Mouse (Mus musculus): ENCODE measurements around the gene Deaf1.

The Deaf1 gene

GRCm38 (mm10) chr7:141297926-141298650 lies 29.4 kb downstream of the Deaf1 start:
- Histone ChIP-seq H3K36me3 (ENCODE audit: insufficient read depth, low read length) (peaks cover 68% of the 10 kb centered on the region), H3K27me3 (ENCODE audit: insufficient read depth, low read length) (peaks cover 33% of the 10 kb centered on the region), H3K4me3 (replicated peaks; ENCODE audit: low read length) (no peak overlapping the region), H3K9me3 (ENCODE audit: low read length) (no peaks in the 10 kb centered on the region), H3K4me1 (replicated peaks; ENCODE audit: low read depth, low read length) (peaks cover 20% of the 10 kb centered on the region)
- no peak for TF ChIP-seq NANOG (IDR thresholded peaks at IDR 0.05; ENCODE audit: borderline replicate concordance, low read length)
- TF ChIP-seq POU5F1 (IDR thresholded peaks at IDR 0.05; ENCODE audit: borderline replicate concordance, low read length) = no peak
- no peak for TF ChIP-seq CTCF (conservative IDR thresholded peaks at IDR 0.05; ENCODE audit: low read length)

- H3K27me3 ChIP-seq (ENCODE audit: insufficient read depth, low read length) = peaks cover 66% of the 10 kb centered on the region
Observed at GRCm38 (mm10) chr7:141294479-141294878, 33.0 kb downstream of the Deaf1 start.

GRCm38 (mm10) chr7:141293852-141294471 lies 33.5 kb downstream of the Deaf1 start:
- peaks cover 26% of the 10 kb centered on the region for H3K36me3 ChIP-seq (ENCODE audit: insufficient read depth, low read length)
- peaks cover 66% of the 10 kb centered on the region for H3K27me3 ChIP-seq (ENCODE audit: insufficient read depth, low read length)
- H3K9me3 ChIP-seq (ENCODE audit: low read length) = no peaks in the 10 kb centered on the region
- peak overlapping the region; percentile 73 for H3K4me3 ChIP-seq (replicated peaks; ENCODE audit: low read length)
- TF ChIP-seq NANOG (IDR thresholded peaks at IDR 0.05; ENCODE audit: borderline replicate concordance, low read length) (no peak), POU5F1 (IDR thresholded peaks at IDR 0.05; ENCODE audit: borderline replicate concordance, low read length) (no peak), CTCF (conservative IDR thresholded peaks at IDR 0.05; ENCODE audit: low read length) (no peak)
- H3K4me1 ChIP-seq (replicated peaks; ENCODE audit: low read depth, low read length) = peaks cover 34% of the 10 kb centered on the region

More at GRCm38 (mm10) chr7:141294479-141294878, 33.0 kb downstream of the Deaf1 start:
- peak overlapping the region; percentile 73 for H3K4me3 ChIP-seq (replicated peaks; ENCODE audit: low read length)
- H3K36me3 ChIP-seq (ENCODE audit: insufficient read depth, low read length) = peaks cover 32% of the 10 kb centered on the region
- TF ChIP-seq NANOG (IDR thresholded peaks at IDR 0.05; ENCODE audit: borderline replicate concordance, low read length) (no peak), CTCF (conservative IDR thresholded peaks at IDR 0.05; ENCODE audit: low read length) (no peak), POU5F1 (IDR thresholded peaks at IDR 0.05; ENCODE audit: borderline replicate concordance, low read length) (no peak)
- no peaks in the 10 kb centered on the region for H3K9me3 ChIP-seq (ENCODE audit: low read length)
- H3K4me1 ChIP-seq (replicated peaks; ENCODE audit: low read depth, low read length) = peaks cover 34% of the 10 kb centered on the region

- H3K9me3 ChIP-seq (ENCODE audit: low read length) = no peaks in the 10 kb centered on the region
- H3K36me3 ChIP-seq (ENCODE audit: insufficient read depth, low read length) = peaks cover 18% of the 10 kb centered on the region
- H3K4me1 ChIP-seq (replicated peaks; ENCODE audit: low read depth, low read length) = peaks cover 45% of the 10 kb centered on the region
- TF ChIP-seq NANOG (IDR thresholded peaks at IDR 0.05; ENCODE audit: borderline replicate concordance, low read length) (no peak), CTCF (conservative IDR thresholded peaks at IDR 0.05; ENCODE audit: low read length) (no peak), POU5F1 (IDR thresholded peaks at IDR 0.05; ENCODE audit: borderline replicate concordance, low read length) (no peak)
- H3K4me3 ChIP-seq (replicated peaks; ENCODE audit: low read length) = peak overlapping the region; percentile 72
- peaks cover 66% of the 10 kb centered on the region for H3K27me3 ChIP-seq (ENCODE audit: insufficient read depth, low read length)
Observed at GRCm38 (mm10) chr7:141292583-141293388, 34.7 kb downstream of the Deaf1 start.

GRCm38 (mm10) chr7:141291921-141292582 lies 35.4 kb downstream of the Deaf1 start, which contains the start of gene Drd4:
Gene Drd4, plus strand, starts transcription at chr7:141292006.
- Histone ChIP-seq H3K4me1 (replicated peaks; ENCODE audit: low read depth, low read length) (peaks cover 50% of the 10 kb centered on the region), H3K27me3 (ENCODE audit: insufficient read depth, low read length) (peaks cover 66% of the 10 kb centered on the region), H3K9me3 (ENCODE audit: low read length) (no peaks in the 10 kb centered on the region), H3K36me3 (ENCODE audit: insufficient read depth, low read length) (peaks cover 10% of the 10 kb centered on the region), H3K4me3 (replicated peaks; ENCODE audit: low read length) (peak within 1 kb of the TSS; percentile 72)
- TF ChIP-seq POU5F1 (IDR thresholded peaks at IDR 0.05; ENCODE audit: borderline replicate concordance, low read length) (no peak), NANOG (IDR thresholded peaks at IDR 0.05; ENCODE audit: borderline replicate concordance, low read length) (no peak), CTCF (conservative IDR thresholded peaks at IDR 0.05; ENCODE audit: low read length) (no peak)

GRCm38 (mm10) chr7:141288042-141288441 lies 39.4 kb downstream of the Deaf1 start:
- peaks cover 33% of the 10 kb centered on the region for H3K27me3 ChIP-seq (ENCODE audit: insufficient read depth, low read length)
- peaks cover 37% of the 10 kb centered on the region for H3K4me1 ChIP-seq (replicated peaks; ENCODE audit: low read depth, low read length)
- no peaks in the 10 kb centered on the region for H3K36me3 ChIP-seq (ENCODE audit: insufficient read depth, low read length)
- H3K4me3 ChIP-seq (replicated peaks; ENCODE audit: low read length) = no peak overlapping the region
- TF ChIP-seq CTCF (conservative IDR thresholded peaks at IDR 0.05; ENCODE audit: low read length) = no peak
- TF ChIP-seq NANOG (IDR thresholded peaks at IDR 0.05; ENCODE audit: borderline replicate concordance, low read length) = peak; percentile 16; the same call in 1 of the 2 replicates
- no peaks in the 10 kb centered on the region for H3K9me3 ChIP-seq (ENCODE audit: low read length)

GRCm38 (mm10) chr7:141282756-141283155 lies 44.7 kb downstream of the Deaf1 start:
- Histone ChIP-seq H3K9me3 (ENCODE audit: low read length) (no peaks in the 10 kb centered on the region), H3K27me3 (ENCODE audit: insufficient read depth, low read length) (peaks cover 22% of the 10 kb centered on the region), H3K36me3 (ENCODE audit: insufficient read depth, low read length) (no peaks in the 10 kb centered on the region), H3K4me3 (replicated peaks; ENCODE audit: low read length) (no peak overlapping the region), H3K4me1 (replicated peaks; ENCODE audit: low read depth, low read length) (peaks cover 30% of the 10 kb centered on the region)
- no peak for TF ChIP-seq CTCF (conservative IDR thresholded peaks at IDR 0.05; ENCODE audit: low read length)
- no peak for TF ChIP-seq NANOG (IDR thresholded peaks at IDR 0.05; ENCODE audit: borderline replicate concordance, low read length)
- no peak for TF ChIP-seq POU5F1 (IDR thresholded peaks at IDR 0.05; ENCODE audit: borderline replicate concordance, low read length)

All from E14TG2a.4 (cell line).